Mouse (Mus musculus): Measurements from ENCODE around the gene Irs1.

DNA sequence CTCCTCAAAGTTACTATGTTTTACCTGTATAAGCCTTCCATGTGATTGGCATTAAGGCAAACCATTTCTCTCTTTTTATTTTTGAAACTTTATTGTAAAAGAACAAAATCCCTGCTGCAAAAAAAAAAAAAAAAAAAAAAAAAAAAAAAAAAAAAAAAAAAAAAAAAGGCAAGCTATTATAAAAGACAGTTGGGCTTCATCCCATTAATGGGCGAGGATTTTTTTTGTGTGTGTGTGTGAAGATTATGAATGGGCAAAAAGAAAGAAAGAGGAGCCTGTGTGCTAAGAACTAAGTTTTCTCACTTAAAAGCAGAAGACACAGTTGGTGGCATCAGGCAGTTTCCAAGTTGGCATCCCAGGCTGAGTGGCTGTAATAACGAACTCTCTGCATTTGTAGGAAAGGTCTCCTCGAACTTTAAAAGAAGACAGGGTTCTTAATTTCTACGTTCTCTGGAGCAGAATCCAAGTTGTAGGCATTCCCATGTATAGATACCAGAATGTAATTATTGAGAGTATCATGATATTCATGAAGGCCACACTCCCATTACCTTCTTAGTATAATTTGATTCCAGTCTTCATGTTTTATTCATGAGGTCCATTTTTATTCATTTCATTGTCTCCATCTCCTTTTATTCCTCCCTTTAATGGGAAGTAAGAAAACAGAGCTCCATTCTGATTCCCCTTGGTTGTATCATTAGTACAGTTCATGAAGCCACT is 38.2 kb upstream of the Irs1 start:
- TF ChIP-seq CTCF (IDR thresholded peaks at IDR 0.05; ENCODE audit: low read depth) = no peak
- TF ChIP-seq EP300 (IDR thresholded peaks at IDR 0.05; ENCODE audit: low read depth) = no peak
